Comparison of ENCODE assay signal across 7 mouse cellular contexts in genomic region chr14:105258379-105259034, GRCm38 (mm10). TPM values are rescaled to one million over a fixed set of nuclear protein-coding genes. Genes with fewer than 3 reads are reported as not detected.
DNase-seq lines count a peak whose midpoint lies in the region; ATAC-seq and TF ChIP-seq lines count a peak whose summit lies in the region.

Gene Ndfip2, plus strand, starts transcription at chr14:105258573.

- WGBS in midbrain, embryonic 10.5 days, result under 1% methylated on average over 64 of the region's 70 CpGs

- intact Hi-C loops in left cerebral cortex, postnatal 25 days (cut with DNase I), result loop anchor here (2.0 to 5.0 kb wide), 3 partner anchors 22 to 82 kb away; partner anchors contain the start of gene Rbm26

- H3K4me3 ChIP-seq in cortical plate, adult 2 months (ENCODE audit: insufficient read depth, low read length), result peak within 1 kb of the TSS; percentile 100
- H3K4me3 ChIP-seq in midbrain, embryonic 10.5 days, result peak within 1 kb of the TSS; percentile 85

- H3K27me3 ChIP-seq in midbrain, embryonic 10.5 days (ENCODE audit: low read depth, poor library complexity, severe bottlenecking), result no peaks in the 10 kb centered on the region

- peaks cover 4% of the 10 kb centered on the region for H3K4me1 ChIP-seq in cortical plate, adult 2 months (ENCODE audit: control insufficient read depth, insufficient read depth, low read length)
- H3K4me1 ChIP-seq in midbrain, embryonic 10.5 days, result peaks cover 22% of the 10 kb centered on the region

- ATAC-seq in inflammation-experienced regulatory T-cells, adult 6 months, result peak; percentile 82

- TF ChIP-seq POLR2A in cortical plate, adult 2 months (IDR thresholded peaks at IDR 0.05; ENCODE audit: extremely low read depth, insufficient read depth, low read length), result peak; percentile 45

- no peaks in the 10 kb centered on the region for H3K36me3 ChIP-seq in midbrain, embryonic 10.5 days

- H3K27ac ChIP-seq in cortical plate, adult 2 months (ENCODE audit: insufficient read depth, low read length), result peak within 1 kb of the TSS; percentile 90
- peak within 1 kb of the TSS; percentile 94 for H3K27ac ChIP-seq in midbrain, embryonic 10.5 days (replicated peaks)

- TF ChIP-seq CTCF in cortical plate, adult 2 months (IDR thresholded peaks at IDR 0.05; ENCODE audit: extremely low read depth, insufficient read depth, low read length), result no peak

- H3K9me3 ChIP-seq in midbrain, embryonic 10.5 days (replicated peaks), result no peaks in the 10 kb centered on the region

- peak; percentile 75 for DNase-seq in adipocyte (ENCODE audit: low spot score)
- DNase-seq in gastrocnemius, postnatal 10 days, result peak; percentile 86
- peak; percentile 89 to 94 for DNase-seq in left cerebral cortex, postnatal 25 days (ENCODE audit: low spot score in 2 of 2)
- peak; percentile 82 for DNase-seq in midbrain, embryonic 10.5 days (ENCODE audit: low spot score)
- peak; percentile 82 for DNase-seq in right cerebral cortex, postnatal 4 days

RNA-seq across cellular contexts. Expression of gene Ndfip2, which starts in this region (rescaled TPM):
- polyA plus RNA-seq in cortical plate, adult 2 months (2012; rRNA removed), result 97.2 and 105 TPM in 2 replicates
- total RNA-seq in gastrocnemius, postnatal 10 days (2021), result 10 to 100 TPM; 17.9 to 19.4 TPM
- polyA plus RNA-seq in inflammation-experienced regulatory T-cells, adult 6 months (2017; shearing (Covaris generic)), result 10 to 100 TPM; 40.2 to 58.3 (median 41.3) TPM
- total RNA-seq in left cerebral cortex, postnatal 25 days (2021), result 100 to 1,000 TPM; 113 to 114 TPM
- polyA plus RNA-seq in midbrain, embryonic 10.5 days (2016; fragmentation: Nextera tagmentation; extraction: Ambion mirVana), result 45.0 and 55.5 TPM in 2 replicates

Comparison
In these comparisons a context has a peak if more than half of its experiments do, and no peak if none do; other contexts are left out.
1. Peak in every context shown above with its lines: DNase-seq, ATAC-seq, H3K4me3 ChIP-seq and H3K27ac ChIP-seq.
2. RNA of gene Ndfip2 (total RNA-seq): 113 to 114 TPM in left cerebral cortex, postnatal 25 days; 17.9 to 19.4 TPM in gastrocnemius, postnatal 10 days; every median in the first group is over 4 times any median in the second.